Mouse (Mus musculus) cerebellum, postnatal 36 days (tissue): Measurements from ENCODE around the gene Rbl1.
"Not testable (repeated sequence)": the region's sequence is repeated elsewhere in the genome, so short reads cannot be mapped to it uniquely, and the experiment has no call there.

Experiments used
- DNase-seq, 2 experiments: peaks; one replicate each; pipeline ENCODE4 v3.0.0; 2021 to 2022; ENCODE audit warnings: mixed read lengths in 2 of 2

Rbl1 gene

DNA sequence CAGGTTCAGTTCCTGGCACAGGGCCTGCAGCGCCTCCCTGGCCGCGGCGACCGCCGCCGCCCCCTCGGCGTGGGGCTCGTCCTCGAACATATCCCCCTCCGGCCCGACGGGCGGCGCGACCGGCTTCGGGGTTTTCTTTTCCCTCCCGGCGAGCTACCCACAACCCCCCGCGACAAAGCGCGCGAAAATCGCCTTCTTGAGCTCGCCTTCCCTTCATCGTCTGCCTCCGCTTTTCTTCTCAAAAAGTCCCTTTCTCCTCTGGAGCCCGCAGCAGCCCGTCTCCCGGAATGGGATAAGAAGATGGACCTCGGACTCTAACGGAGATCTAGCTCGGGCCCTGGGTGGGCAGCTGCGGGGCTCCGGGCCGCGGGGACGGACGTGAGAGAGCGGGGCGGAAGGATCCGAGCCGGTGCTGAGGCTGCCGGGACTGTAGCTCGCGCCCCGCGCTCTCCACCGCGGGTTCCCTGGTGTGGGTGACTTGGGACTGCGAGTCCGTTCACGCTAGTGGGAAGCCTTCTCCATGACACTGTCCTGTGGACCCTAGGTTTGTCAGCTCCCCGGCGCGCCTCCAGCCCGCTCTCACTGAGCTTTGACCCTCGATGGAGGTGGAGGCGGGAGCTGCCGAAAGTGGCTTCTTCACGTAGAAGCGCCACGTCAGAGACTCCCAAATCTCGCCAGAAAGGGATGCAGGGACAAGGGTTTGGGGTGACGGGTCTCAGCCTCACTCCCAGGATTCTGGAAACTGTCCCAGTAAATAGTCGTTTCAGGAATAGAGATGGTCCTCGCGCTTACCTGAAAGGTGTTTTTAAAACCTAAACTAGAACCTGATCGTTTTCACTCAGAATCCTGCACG lies at the start of gene Rbl1:
Gene Rbl1 (minus strand): TSS at position 169 of the 853 bp plus-strand sequence.
- peak; percentile 88 to 92 for DNase-seq

DNA sequence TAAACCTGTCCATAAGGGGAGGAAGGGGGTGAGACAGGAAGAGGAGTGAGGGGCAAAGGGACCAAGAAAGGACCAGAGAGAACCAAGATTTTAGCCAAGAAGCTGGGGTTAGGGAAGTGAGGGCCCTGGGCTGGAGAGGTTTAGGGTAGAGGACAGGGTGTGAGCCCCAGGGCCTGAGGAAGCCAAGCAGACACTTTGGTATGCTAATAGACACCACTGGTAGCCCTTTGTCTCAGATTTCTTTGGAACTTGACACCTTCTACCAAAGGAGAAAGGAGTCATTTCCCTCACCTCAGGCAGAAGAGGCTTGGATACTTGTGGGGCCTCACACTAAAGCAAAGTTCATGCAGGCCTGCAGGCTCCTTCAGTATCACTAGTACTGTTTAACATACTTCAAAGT lies 43.8 kb upstream of the Rbl1 start:
- DNase-seq: no peak

DNA sequence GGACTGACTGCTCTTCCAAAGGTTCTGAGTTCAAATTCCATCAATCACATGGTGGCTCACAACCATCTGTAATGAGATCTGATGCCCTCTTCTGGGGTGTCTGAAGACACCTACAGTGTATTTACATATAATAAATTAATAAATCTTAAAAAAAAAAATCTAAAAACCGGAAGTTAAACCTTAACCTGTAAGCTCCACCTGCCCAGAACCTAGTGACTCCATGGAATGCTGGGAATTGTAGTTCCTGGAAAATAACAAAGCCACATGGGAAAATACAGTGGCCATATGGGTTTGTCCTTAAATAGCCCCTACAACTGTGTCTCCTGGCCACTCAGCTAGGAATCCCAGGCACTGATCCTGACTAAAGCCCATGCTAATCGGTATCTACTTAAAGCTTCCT lies 41.3 kb upstream of the Rbl1 start:
- no peak for DNase-seq

DNA sequence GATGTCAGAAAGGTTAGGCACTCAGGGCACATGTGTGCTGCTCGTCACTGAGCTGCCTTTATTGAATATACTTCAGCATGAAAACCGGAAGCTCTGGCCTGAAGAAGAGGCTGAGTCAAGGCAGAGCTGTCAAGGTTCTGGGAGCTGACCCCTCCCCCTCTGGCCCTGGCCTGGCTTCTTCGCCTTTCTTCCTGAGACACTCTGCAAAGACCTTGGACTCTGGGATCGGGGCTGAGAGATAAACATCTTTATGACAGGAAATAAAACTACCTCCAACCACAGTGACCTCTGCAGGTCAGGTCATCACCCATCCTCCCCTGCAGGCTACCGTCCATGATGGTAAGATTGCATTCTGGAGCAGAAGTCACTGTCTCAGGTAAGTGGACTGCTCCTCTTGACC lies 40.7 kb upstream of the Rbl1 start:
- no peak for DNase-seq

DNA sequence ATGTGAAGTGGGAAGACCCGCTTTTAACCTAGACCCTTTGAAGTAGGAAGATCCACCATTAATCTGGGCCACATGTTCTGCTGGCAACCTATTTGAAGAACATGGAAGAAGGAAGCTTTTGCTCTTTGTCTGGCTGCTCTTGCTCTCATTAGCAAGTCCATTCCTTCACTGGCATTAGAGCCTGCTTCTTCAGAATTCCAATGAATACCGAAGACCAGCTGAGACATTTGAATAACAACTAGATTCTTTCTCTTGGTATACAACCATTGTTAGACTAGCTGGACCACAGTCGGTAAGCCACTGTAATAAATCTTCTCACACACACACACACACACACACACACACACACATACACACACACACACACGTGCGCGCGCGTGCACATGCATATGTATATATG lies 31.6 kb upstream of the Rbl1 start:
- DNase-seq: no peak

- not testable (repeated sequence) for DNase-seq
Observed at GRCm38 (mm10) chr2:157221916-157222315, 17.6 kb upstream of the Rbl1 start.

DNA sequence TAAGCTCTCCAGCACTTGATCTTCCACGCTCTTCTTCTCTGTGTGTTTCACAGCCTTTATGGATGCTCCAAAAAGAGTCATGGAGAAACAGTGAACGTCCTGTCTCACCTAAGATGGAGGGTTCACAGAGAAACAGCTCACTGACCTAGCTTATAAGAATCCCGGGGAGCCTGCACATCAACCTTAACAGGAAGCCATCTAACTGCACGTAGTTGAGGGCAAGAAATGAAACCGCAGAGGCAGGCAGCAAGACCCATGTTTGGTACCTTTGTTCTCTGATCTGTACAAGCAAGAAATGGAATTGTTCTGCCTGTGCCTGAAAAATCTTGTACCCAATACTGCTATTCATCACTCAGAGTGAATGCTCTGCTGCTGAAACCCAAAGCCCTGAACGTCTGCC lies 15.8 kb upstream of the Rbl1 start:
- DNase-seq: no peak

DNA sequence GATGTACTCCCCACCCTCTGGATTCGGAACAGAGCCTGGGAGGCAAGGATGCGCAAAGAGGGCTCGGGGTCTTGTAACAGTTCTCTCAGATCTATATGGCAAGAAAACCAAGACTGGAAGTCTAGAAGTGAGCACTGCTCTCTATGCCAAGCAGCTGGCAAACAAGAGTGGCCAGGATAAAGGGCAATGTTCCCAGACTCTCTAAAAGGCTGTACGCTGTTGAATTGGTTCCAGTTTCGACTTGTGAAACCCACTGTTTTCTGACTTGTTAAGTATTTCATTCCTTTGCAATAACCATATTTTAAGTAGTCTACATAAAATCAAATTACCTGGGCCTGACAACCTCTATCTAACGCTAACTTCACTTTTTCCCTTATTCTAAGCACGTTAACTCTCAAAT lies 7.4 kb upstream of the Rbl1 start:
- no peak for DNase-seq

DNA sequence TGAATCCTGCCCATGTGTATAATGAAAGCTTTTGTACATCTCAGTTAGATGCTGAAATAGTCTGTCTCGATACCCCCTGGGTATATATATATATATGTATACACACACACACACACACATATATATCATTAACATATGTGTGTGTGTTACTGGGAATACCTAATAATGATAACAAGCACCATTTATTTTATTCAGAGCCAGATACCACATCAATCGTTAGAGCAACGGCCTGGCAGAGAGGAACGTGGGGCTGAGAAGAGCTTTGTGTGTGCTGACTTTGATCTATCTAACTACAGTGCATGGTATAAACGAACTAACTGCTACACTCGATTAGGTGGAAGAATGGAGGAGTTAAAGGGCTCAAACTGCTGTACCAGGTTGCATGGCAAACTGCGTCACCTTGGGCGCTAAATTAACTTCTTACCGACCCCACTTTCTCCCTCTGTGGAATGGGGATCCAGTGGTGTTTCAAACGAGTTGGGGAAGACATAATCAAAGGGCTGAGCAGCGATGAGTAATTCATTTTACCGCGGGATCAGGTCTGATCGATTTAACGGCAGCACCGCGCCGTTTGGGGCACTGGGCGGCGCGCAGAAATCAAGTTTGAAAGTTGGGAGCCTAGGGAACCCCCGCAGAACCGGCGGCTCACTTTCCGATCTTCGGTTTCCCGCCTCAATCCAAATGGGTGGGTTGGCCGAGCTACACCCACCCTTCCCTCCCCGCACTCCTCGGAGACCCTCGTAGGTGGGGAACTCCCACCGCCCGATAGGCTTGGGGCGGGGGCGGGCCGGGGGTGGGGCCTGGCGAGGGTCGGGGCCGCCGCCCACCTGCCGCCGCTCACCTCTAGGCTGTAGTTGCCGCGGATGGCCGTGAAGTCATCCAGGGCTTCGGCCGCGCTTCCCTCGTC lies 622 bp downstream of the Rbl1 start:
- peak in 1 of 2 experiments; percentile 14 for DNase-seq

DNA sequence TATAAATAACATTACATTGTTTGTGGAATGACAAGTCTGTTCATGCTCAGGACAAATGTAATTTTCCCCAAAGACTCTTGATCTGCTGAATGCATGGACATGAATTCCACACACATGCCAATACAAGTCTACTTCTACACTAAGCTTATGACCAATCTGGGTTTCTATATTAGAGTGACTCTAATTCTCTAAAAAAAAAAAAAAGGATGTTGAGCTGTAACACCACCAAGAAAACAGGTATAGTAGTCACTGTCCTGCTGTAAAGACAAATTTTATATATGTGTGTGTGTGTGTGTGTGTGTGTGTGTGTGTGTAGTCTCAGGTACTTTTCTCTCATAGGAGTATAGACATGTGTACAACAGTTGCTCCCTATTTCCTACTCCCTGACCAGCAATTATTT lies 1.3 kb downstream of the Rbl1 start:
- no peak for DNase-seq

DNA sequence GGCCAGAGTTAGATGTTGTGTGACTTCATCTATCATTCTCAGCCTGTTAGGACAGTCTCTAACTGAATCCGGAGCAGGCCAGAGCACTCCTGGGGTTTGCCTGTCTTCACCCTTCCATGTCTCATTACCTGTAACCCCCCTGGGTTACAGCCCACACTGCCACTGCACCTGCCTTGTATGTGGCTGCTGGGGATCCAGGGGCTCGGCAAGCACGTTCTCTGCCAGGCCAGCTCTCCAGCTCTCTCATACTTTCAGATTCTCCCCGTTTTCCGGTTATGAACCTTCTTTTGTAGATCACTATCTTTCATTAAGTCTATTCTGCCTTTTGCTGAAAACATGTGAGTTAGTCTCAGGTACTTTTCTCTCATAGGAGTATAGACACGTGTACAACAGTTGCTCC lies 2.0 kb downstream of the Rbl1 start:
- DNase-seq: no peak

DNA sequence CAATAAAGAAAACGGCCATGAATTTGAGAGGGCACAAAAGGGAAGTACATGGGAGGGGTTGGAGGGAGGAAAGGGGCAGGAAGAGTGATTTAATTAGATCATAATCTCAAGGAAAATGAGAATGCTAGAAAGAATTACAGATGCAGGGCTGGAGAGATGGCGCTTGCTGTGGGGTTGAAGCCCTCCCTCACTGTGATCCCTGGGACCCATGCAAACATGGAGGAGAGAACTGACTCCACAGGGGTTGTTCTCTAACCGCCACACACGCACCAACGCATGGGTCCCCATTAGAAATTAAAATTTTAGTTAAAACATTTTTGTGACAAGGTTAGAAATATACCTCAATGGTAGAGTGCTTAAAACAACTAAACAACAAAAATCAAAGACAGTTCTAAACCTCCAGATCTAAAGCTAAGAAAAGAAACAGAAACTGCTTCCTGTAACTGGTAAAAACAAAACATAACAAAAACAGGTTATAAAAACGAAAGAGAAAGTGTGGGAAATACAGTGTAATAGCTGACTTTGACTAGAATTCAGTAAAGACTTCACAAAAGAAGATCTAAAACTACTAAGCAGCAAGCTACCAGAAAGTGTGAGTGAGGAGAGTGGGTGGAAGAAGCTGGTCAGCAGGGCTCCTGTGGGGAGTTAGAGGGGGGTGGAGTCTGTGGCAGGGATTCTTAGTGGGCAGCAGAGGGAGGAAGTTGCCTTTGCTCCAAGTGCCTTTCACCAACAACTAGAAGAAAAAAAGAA lies 3.1 kb downstream of the Rbl1 start:
- no peak for DNase-seq

DNA sequence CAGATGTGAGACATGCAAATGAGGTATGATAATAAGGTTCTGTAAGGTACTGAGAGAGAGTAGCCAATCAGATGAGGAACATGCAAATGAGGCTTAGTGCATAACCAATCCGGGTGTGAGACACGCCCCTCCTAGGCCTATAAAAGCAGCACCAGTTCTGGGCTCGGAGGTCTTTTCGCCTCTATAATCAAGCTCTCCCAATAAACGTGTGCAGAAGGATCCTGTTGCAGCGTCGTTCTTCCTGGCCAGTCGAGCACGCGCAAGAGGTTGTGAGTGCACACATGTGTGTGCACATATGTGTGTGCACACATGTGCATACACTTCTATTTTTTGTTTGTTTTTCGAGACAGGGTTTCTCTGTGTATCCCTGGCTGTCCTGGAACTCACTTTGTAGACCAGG lies 5.9 kb downstream of the Rbl1 start:
- not testable (repeated sequence) for DNase-seq

DNA sequence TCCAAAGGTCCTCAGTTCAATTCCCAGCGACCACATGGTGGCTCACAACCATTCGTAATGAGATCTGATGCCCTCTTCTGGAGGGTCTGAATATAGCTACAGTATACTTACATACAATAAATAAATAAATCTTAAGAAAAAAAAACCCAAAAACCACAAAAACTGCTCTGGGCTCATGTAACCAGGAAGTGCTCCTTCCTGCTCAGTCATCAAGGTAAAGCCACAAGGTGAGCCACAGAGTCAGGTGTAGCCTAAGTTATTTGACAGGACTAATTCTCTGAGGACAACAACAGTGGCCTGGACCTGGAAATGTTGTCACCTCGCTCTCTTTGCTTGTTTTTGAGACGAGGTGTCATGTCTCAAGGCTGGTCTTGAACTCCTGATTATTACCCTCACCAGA lies 13.7 kb downstream of the Rbl1 start:
- no peak for DNase-seq

DNA sequence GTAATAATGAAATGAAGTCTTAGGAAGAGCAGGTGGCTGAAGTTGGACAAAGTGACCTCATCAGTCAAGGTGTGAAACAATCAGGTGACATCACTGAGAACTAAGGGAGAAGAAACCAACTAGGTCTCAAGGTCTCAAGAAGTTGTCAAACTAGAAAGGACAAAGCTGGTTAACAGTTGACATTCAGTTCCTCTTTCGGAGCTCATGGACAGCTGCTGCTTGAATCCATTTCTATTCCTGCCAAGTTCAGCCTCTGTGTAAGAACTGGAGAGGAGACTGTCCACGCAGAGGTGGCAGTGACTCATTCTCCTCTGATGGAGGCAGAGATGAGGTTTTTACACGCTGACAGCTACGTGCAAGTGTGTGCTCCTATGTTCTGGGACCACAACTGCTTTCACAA lies 17.1 kb downstream of the Rbl1 start:
- no peak for DNase-seq

DNA sequence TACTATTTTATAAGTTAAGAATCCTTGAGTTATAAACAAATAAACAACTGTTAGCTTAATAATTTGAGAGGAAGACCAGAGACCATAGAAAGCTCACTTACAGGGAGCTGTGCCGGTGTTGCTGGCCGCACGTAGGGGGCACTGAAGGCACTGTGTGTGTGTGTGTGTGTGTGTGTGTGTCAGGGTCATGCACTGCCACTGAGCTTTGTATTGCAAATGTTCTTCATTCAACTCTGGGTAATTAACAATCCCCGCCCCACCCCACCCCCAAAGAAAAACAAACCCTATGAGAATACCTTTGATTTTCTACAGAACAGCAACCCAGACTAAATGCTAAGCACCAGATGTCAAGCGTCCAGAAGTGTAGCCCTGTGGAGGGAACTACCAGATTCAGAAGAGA lies 17.8 kb downstream of the Rbl1 start:
- no peak for DNase-seq

GRCm38 (mm10) chr2:157185022-157185660 lies 19.2 kb downstream of the Rbl1 start:
- DNase-seq: no peak

GRCm38 (mm10) chr2:157178167-157178566 lies 26.2 kb downstream of the Rbl1 start:
- no peak for DNase-seq

- no peak for DNase-seq
Observed at GRCm38 (mm10) chr2:157176248-157176647, 28.1 kb downstream of the Rbl1 start.

- no peak for DNase-seq
Observed at GRCm38 (mm10) chr2:157174416-157174815, 29.9 kb downstream of the Rbl1 start.

DNA sequence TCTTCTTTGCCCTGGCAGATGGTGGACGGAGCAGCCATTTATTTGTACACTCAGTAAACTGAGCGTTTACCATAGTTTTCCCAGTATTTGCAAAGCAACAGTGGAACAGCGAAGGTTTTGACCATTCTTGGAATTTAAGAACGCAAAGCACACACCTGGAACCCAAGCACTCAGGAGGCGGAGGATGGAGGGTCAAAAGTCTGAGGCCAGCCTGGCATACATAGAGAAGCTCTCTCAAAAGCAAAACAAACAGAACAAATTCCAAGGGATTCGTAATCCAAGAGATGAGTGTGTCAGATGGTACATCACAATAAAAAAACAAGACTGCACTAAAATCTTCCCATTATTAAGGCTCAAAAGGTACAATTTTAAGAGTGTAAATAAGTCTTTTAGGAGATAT lies 30.8 kb downstream of the Rbl1 start:
- DNase-seq: no peak

- DNase-seq: no peak
Observed at GRCm38 (mm10) chr2:157172984-157173383, 31.4 kb downstream of the Rbl1 start.

DNA sequence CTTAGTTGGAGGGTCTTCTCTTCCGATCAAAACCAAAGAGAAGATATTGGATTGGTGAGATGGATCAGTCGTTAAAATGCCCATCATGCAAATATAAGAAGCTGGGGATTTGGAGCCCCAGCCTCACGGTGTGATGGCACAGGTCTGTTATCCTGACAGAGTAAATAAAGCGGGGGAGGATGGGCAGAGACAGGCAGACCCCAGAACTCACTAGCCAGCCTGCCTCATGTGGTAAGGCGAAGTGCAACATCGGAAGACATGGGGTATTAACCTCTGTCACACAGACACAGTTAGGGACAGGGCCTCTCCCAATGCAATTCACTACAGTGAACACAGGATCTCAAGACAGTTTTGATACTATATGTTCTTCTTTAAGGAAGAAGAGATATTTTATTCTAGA lies 33.7 kb downstream of the Rbl1 start:
- no peak for DNase-seq
